In genomic region chr8:95081650-95082049, GRCm38 (mm10) we compare ENCODE assay signal across 8 mouse cellular contexts. TPM values are rescaled to one million over a fixed set of nuclear protein-coding genes. Genes with fewer than 3 reads are reported as not detected.
DNase-seq lines count a peak whose midpoint lies in the region; ATAC-seq and TF ChIP-seq lines count a peak whose summit lies in the region.

No protein-coding gene starts in this region.

- WGBS in heart, embryonic 10.5 days = 8% methylated on average over 11 of the region's 11 CpGs
- WGBS in intestine, embryonic 15.5 days = 6% methylated on average over 11 of the region's 11 CpGs
- 7% methylated on average over 11 of the region's 11 CpGs for WGBS in neural tube, embryonic 14.5 days

- ATAC-seq in intestine, embryonic 15.5 days = no peak
- no peak for ATAC-seq in neural tube, embryonic 14.5 days (ENCODE audit: low read depth)

- H3K4me2 ChIP-seq in intestine, embryonic 15.5 days (replicated peaks) = peak overlapping the region; percentile 87
- peak overlapping the region; percentile 65 for H3K4me2 ChIP-seq in neural tube, embryonic 14.5 days (ENCODE audit: low read depth, low read length)

- peak overlapping the region; percentile 88 for H3K4me3 ChIP-seq in heart, embryonic 10.5 days
- H3K4me3 ChIP-seq in cortical plate, adult 2 months (ENCODE audit: insufficient read depth, low read length) = peak overlapping the region; percentile 61
- H3K4me3 ChIP-seq in intestine, embryonic 15.5 days (replicated peaks) = peak overlapping the region; percentile 70
- H3K4me3 ChIP-seq in neural tube, embryonic 14.5 days (ENCODE audit: low read depth, low read length) = peak overlapping the region; percentile 80

- no peak for TF ChIP-seq CTCF in cortical plate, adult 2 months (IDR thresholded peaks at IDR 0.05; ENCODE audit: extremely low read depth, insufficient read depth, low read length)

- peak overlapping the region; percentile 70 for H3K9ac ChIP-seq in intestine, embryonic 15.5 days
- peak overlapping the region; percentile 83 for H3K9ac ChIP-seq in neural tube, embryonic 14.5 days (replicated peaks; ENCODE audit: low read depth, low read length)

- DNase-seq in heart, embryonic 10.5 days (ENCODE audit: low spot score) = no peak
- DNase-seq in heart, adult 11 months = no peak
- peak; percentile 26 for DNase-seq in CD4-positive helper T cell, adult 2 months (ENCODE audit: low read depth, low spot score)
- DNase-seq in urinary bladder, postnatal 4 days (ENCODE audit: low spot score in 2 of 2) = no peak
- DNase-seq in kidney, adult 11 months = no peak

- no peak for TF ChIP-seq POLR2A in cortical plate, adult 2 months (IDR thresholded peaks at IDR 0.05; ENCODE audit: extremely low read depth, insufficient read depth, low read length)

- H3K36me3 ChIP-seq in heart, embryonic 10.5 days = peaks cover 24% of the 10 kb centered on the region
- no peaks in the 10 kb centered on the region for H3K36me3 ChIP-seq in intestine, embryonic 15.5 days
- H3K36me3 ChIP-seq in neural tube, embryonic 14.5 days (ENCODE audit: control insufficient read depth, insufficient read depth, low read length) = peaks cover 7% of the 10 kb centered on the region; the same call in 1 of the 2 replicates

- H3K27me3 ChIP-seq in heart, embryonic 10.5 days (ENCODE audit: insufficient read depth, poor library complexity, severe bottlenecking) = 0 out of 2 replicates have a peak, but pooled peaks cover 9% of the 10 kb centered on the region
- H3K27me3 ChIP-seq in intestine, embryonic 15.5 days (replicated peaks) = no peaks in the 10 kb centered on the region
- H3K27me3 ChIP-seq in neural tube, embryonic 14.5 days (ENCODE audit: control insufficient read depth, insufficient read depth, low read length) = no peaks in the 10 kb centered on the region

- peak overlapping the region; percentile 91 for H3K27ac ChIP-seq in heart, embryonic 10.5 days
- H3K27ac ChIP-seq in cortical plate, adult 2 months (ENCODE audit: insufficient read depth, low read length) = no peak overlapping the region
- peak overlapping the region; percentile 59; the same call in 1 of the 2 replicates for H3K27ac ChIP-seq in intestine, embryonic 15.5 days
- peak overlapping the region; percentile 73 for H3K27ac ChIP-seq in neural tube, embryonic 14.5 days (ENCODE audit: low read depth, low read length)

- H3K9me3 ChIP-seq in heart, embryonic 10.5 days = no peaks in the 10 kb centered on the region
- no peaks in the 10 kb centered on the region for H3K9me3 ChIP-seq in intestine, embryonic 15.5 days
- H3K9me3 ChIP-seq in neural tube, embryonic 14.5 days (ENCODE audit: control insufficient read depth, low read length) = no peaks in the 10 kb centered on the region

- H3K4me1 ChIP-seq in heart, embryonic 10.5 days = peaks cover 26% of the 10 kb centered on the region
- peaks cover 4% of the 10 kb centered on the region for H3K4me1 ChIP-seq in cortical plate, adult 2 months (ENCODE audit: control insufficient read depth, insufficient read depth, low read length)
- H3K4me1 ChIP-seq in intestine, embryonic 15.5 days (replicated peaks) = 0 out of 2 replicates have a peak, but pooled peaks cover 5% of the 10 kb centered on the region
- peaks cover 10% of the 10 kb centered on the region for H3K4me1 ChIP-seq in neural tube, embryonic 14.5 days (ENCODE audit: control insufficient read depth, insufficient read depth, low read length)

RNA-seq across cellular contexts. Expression of gene Katnb1, which starts 0.7 kb away (rescaled TPM):
- 25.8 and 29.8 TPM in 2 replicates for polyA plus RNA-seq in heart, embryonic 10.5 days (2016; fragmentation: Nextera tagmentation; extraction: Ambion mirVana)
- polyA plus RNA-seq in cortical plate, adult 2 months (2012; rRNA removed) = 49.1 and 50.1 TPM in 2 replicates
- 13.9 and 14.6 TPM in 2 replicates for polyA plus RNA-seq in intestine, embryonic 15.5 days (2015; fragmentation: Nextera tagmentation; extraction: Ambion mirVana)
- 39.4 and 44.3 TPM in 2 replicates for polyA plus RNA-seq in neural tube, embryonic 14.5 days (2014; fragmentation: Nextera tagmentation; extraction: Ambion mirVana)

RNA-seq across cellular contexts. Expression of gene Drc7, which starts 26.7 kb away (rescaled TPM):
- polyA plus RNA-seq in heart, embryonic 10.5 days (2016; fragmentation: Nextera tagmentation; extraction: Ambion mirVana) = 0.09 TPM in 1 of 2 replicates, not detected in the other
- polyA plus RNA-seq in cortical plate, adult 2 months (2012; rRNA removed) = 0.93 and 2.2 TPM in 2 replicates
- polyA plus RNA-seq in intestine, embryonic 15.5 days (2015; fragmentation: Nextera tagmentation; extraction: Ambion mirVana) = not detected in 2 replicates
- 0.61 and 0.88 TPM in 2 replicates for polyA plus RNA-seq in neural tube, embryonic 14.5 days (2014; fragmentation: Nextera tagmentation; extraction: Ambion mirVana)
